Mouse (Mus musculus) MN1 (cell line): ENCODE measurements at regions not wholly inside any gene's neighbourhood (a gene's known extent, or its start where the extent isn't known, plus 50 kb on each side); places are given as distances from the start of the nearest gene placed in this dataset.

ENCODE experiments used
- DNase-seq: peaks from one replicate; pipeline ENCODE4 v3.0.0-alpha.2; 2016; ENCODE audit warnings: low spot score

DNA sequence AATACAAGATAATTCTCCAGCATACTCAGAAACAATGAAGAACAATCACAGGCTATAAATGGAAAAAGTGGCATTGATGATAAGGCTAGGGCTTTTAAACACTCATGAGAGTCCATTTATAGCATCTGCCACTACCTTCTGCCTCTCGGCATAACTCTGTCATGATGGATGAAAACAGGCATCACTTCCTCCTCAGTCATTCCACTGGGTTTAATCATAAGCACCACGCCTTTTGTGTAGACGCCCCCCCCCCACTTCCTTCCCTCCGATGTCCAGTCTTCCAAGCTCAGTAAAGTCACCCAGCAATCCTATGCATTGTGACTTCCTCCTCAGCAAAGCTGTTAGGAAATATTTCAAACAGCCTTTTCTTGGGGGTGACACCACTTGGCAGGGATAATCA lies 63.1 kb upstream of the Dkk2 start:
- DNase-seq = no peak

DNA sequence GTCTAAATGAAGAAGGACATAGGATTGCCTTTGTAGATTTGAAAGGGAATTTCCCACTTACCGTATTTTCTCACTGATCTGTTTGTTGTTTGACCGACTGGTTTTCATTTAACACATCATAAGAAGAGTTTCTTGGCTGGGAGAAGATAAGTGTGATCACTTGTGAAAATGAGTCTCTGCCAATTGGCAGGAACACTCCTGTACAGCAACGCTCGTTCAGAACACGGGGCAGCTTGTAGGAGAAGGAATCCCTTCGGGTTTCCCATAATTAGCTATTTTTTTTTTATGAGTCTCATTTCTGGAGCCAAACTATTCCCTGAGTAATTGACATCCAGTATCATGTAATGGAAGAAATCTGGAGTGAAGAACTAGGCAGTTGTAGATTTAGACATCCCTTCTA lies 61.8 kb upstream of the Dkk2 start:
- DNase-seq = no peak

DNA sequence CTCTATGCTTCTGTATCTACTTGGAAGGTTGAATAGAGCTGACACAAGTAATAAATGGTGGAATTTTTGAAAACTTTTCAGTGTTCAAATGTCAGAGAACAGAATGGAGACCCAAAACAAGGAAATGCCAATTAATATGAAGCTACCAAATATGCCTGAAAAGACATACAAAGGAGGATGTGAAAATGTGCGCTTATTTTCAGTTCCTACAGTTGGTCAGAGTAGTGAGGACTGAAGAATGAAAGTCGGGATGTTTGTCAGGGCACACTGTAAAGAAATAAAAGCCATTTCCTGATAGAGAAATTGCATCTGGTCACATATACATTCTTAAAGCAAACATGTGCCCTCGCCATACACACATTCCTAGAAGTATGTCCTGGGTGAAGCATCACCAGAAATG lies 56.0 kb upstream of the Dkk2 start:
- no peak for DNase-seq

DNA sequence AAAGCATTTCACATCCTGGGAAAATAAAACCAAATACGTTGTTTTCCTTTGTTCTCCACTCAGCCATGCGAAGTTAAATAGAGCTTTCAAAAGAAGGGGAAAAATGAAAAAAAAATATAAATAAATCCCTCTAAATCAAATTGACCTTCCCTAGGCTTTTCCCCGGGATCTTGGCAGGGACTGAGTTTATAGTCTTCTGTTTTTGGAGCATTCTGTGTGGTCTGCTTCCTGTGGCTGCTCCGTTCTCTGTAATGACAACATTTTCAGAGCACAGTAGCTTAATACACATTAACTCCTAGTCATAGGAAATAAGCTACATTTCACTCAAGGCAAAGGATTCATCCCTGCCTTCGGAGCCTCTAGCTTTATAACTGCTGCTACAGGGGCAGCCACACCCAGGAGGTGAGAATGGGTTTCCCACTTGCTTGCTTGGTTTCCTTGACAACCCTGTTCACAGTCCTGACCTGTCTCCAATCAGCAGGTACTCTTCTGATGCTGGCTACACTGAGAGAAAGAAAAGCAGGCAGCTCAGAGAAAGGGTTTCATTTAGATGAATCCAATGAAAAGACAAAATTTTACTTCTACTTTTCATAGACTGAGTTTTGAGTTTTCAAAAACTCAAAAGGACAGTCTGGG lies 51.9 kb upstream of the Dkk2 start:
- no peak for DNase-seq

DNA sequence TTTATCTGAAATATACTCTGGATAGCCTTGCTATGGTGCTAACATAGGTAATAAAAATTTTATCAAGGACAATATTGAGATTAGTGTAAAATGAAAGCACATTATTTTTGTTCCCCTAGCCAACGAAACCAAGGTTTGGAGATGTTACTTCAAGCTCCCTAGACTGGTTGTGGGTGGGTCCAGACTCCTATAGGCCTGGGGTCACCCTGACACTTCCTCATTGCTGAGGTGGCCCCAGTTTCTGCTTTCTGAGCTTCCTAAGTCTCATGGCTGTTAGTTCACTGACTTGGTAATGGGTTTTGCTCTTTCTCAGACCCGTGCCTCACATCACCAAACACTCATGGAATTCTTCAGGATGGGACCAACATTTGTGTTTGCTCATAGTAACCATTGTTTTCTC lies 49.9 kb upstream of the Dkk2 start:
- no peak for DNase-seq
